Mouse (Mus musculus): Measurements from ENCODE around the gene Tspan1. TPM values are rescaled to one million over a fixed set of nuclear protein-coding genes. Genes with fewer than 3 reads are reported as not detected.

The Tspan1 gene
- polyA plus RNA-seq, 1 experiment: 0.16 TPM

GRCm38 (mm10) chr4:116173072-116173471 lies 5.7 kb upstream of the Tspan1 start, which contains the start of the genes 1700042G07Rik and Gm49337:
TSS of gene 1700042G07Rik (plus strand) at chr4:116173372.
TSS of gene Gm49337 (plus strand) at chr4:116173384.
- no peaks in the 10 kb centered on the region for H3K27me3 ChIP-seq (ENCODE audit: control insufficient read depth, insufficient read depth, insufficient read length)
- peak within 1 kb of the TSS; percentile 42 for H3K4me2 ChIP-seq (ENCODE audit: low read depth)
- H3ac ChIP-seq (ENCODE audit: control insufficient read depth, insufficient read length): no peak within 1 kb of the TSS
- TF ChIP-seq MYOD1 (IDR thresholded peaks at IDR 0.05; ENCODE audit: control insufficient read depth in 1 of 3, insufficient read length in 2 of 3, low read depth in 2 of 3) (no peak), MAX (IDR thresholded peaks at IDR 0.05; ENCODE audit: low read depth) (no peak), E2F4 (IDR thresholded peaks at IDR 0.05; ENCODE audit: insufficient read depth) (no peak), POLR2A (IDR thresholded peaks at IDR 0.05; ENCODE audit: insufficient read length, low read depth) (no peak), SRF (IDR thresholded peaks at IDR 0.05; ENCODE audit: control insufficient read depth, insufficient read length, low read depth) (no peak), MYOG (IDR thresholded peaks at IDR 0.05; ENCODE audit: control insufficient read depth in 1 of 3, insufficient read depth in 1 of 3, insufficient read length in 2 of 3, low read depth in 2 of 3) (no peak), TCF12 (IDR thresholded peaks at IDR 0.05; ENCODE audit: insufficient read depth, poor library complexity, severe bottlenecking) (no peak), REST (IDR thresholded peaks at IDR 0.05; ENCODE audit: insufficient read depth, insufficient read length) (no peak), USF1 (IDR thresholded peaks at IDR 0.05; ENCODE audit: low read depth) (no peak), POLR2AphosphoS2 (IDR thresholded peaks at IDR 0.05; ENCODE audit: insufficient read length, low read depth) (no peak), TCF3 (IDR thresholded peaks at IDR 0.05; ENCODE audit: insufficient read length, low read depth) (no peak)
- H3K4me3 ChIP-seq: no peak within 1 kb of the TSS
- H3K36me3 ChIP-seq (ENCODE audit: control insufficient read depth, insufficient read depth): no peaks in the 10 kb centered on the region
- H3K79me2 ChIP-seq (ENCODE audit: control insufficient read depth, insufficient read depth): no peaks in the 10 kb centered on the region

- Histone ChIP-seq H3K36me3 (ENCODE audit: control insufficient read depth, insufficient read depth) (no peaks in the 10 kb centered on the region), H3K27me3 (ENCODE audit: control insufficient read depth, insufficient read depth, insufficient read length) (no peaks in the 10 kb centered on the region), H3ac (ENCODE audit: control insufficient read depth, insufficient read length) (no peak overlapping the region), H3K79me2 (ENCODE audit: control insufficient read depth, insufficient read depth) (no peaks in the 10 kb centered on the region), H3K4me2 (ENCODE audit: low read depth) (no peak overlapping the region), H3K4me3 (no peak overlapping the region)
- TF ChIP-seq MAX (IDR thresholded peaks at IDR 0.05; ENCODE audit: low read depth) (no peak), SRF (IDR thresholded peaks at IDR 0.05; ENCODE audit: control insufficient read depth, insufficient read length, low read depth) (no peak), REST (IDR thresholded peaks at IDR 0.05; ENCODE audit: insufficient read depth, insufficient read length) (no peak), E2F4 (IDR thresholded peaks at IDR 0.05; ENCODE audit: insufficient read depth) (no peak), MYOG (IDR thresholded peaks at IDR 0.05; ENCODE audit: control insufficient read depth in 1 of 3, insufficient read depth in 1 of 3, insufficient read length in 2 of 3, low read depth in 2 of 3) (no peak), MYOD1 (IDR thresholded peaks at IDR 0.05; ENCODE audit: control insufficient read depth in 1 of 3, insufficient read length in 2 of 3, low read depth in 2 of 3) (no peak), USF1 (IDR thresholded peaks at IDR 0.05; ENCODE audit: low read depth) (no peak), TCF12 (IDR thresholded peaks at IDR 0.05; ENCODE audit: insufficient read depth, poor library complexity, severe bottlenecking) (no peak), TCF3 (IDR thresholded peaks at IDR 0.05; ENCODE audit: insufficient read length, low read depth) (no peak), CEBPB (IDR thresholded peaks at IDR 0.05; ENCODE audit: insufficient read depth, poor library complexity, severe bottlenecking) (no peak), POLR2AphosphoS2 (IDR thresholded peaks at IDR 0.05; ENCODE audit: insufficient read length, low read depth) (no peak), POLR2A (IDR thresholded peaks at IDR 0.05; ENCODE audit: insufficient read length, low read depth) (no peak)
Measured at GRCm38 (mm10) chr4:116169353-116169672, 1.9 kb upstream of the Tspan1 start.

GRCm38 (mm10) chr4:116168617-116169352 lies 1.4 kb upstream of the Tspan1 start:
- no peaks in the 10 kb centered on the region for H3K36me3 ChIP-seq (ENCODE audit: control insufficient read depth, insufficient read depth)
- H3K27me3 ChIP-seq (ENCODE audit: control insufficient read depth, insufficient read depth, insufficient read length): no peaks in the 10 kb centered on the region
- H3K4me3 ChIP-seq: no peak overlapping the region
- H3ac ChIP-seq (ENCODE audit: control insufficient read depth, insufficient read length): no peak overlapping the region
- no peaks in the 10 kb centered on the region for H3K79me2 ChIP-seq (ENCODE audit: control insufficient read depth, insufficient read depth)
- H3K4me2 ChIP-seq (ENCODE audit: low read depth): no peak overlapping the region
- TF ChIP-seq E2F4 (IDR thresholded peaks at IDR 0.05; ENCODE audit: insufficient read depth): no peak
- TF ChIP-seq TCF3 (IDR thresholded peaks at IDR 0.05; ENCODE audit: insufficient read length, low read depth): no peak
- no peak for TF ChIP-seq POLR2AphosphoS2 (IDR thresholded peaks at IDR 0.05; ENCODE audit: insufficient read length, low read depth)
- TF ChIP-seq CEBPB (IDR thresholded peaks at IDR 0.05; ENCODE audit: insufficient read depth, poor library complexity, severe bottlenecking): no peak
- no peak for TF ChIP-seq MYOD1 (IDR thresholded peaks at IDR 0.05; ENCODE audit: control insufficient read depth in 1 of 3, insufficient read length in 2 of 3, low read depth in 2 of 3)
- TF ChIP-seq REST (IDR thresholded peaks at IDR 0.05; ENCODE audit: insufficient read depth, insufficient read length): no peak
- TF ChIP-seq MYOG (IDR thresholded peaks at IDR 0.05; ENCODE audit: control insufficient read depth in 1 of 3, insufficient read depth in 1 of 3, insufficient read length in 2 of 3, low read depth in 2 of 3): no peak
- no peak for TF ChIP-seq USF1 (IDR thresholded peaks at IDR 0.05; ENCODE audit: low read depth)
- TF ChIP-seq POLR2A (IDR thresholded peaks at IDR 0.05; ENCODE audit: insufficient read length, low read depth): no peak

- Histone ChIP-seq H3ac (ENCODE audit: control insufficient read depth, insufficient read length) (no peak overlapping the region), H3K36me3 (ENCODE audit: control insufficient read depth, insufficient read depth) (no peaks in the 10 kb centered on the region), H3K27me3 (ENCODE audit: control insufficient read depth, insufficient read depth, insufficient read length) (no peaks in the 10 kb centered on the region), H3K4me2 (ENCODE audit: low read depth) (no peak overlapping the region), H3K79me2 (ENCODE audit: control insufficient read depth, insufficient read depth) (no peaks in the 10 kb centered on the region), H3K4me3 (no peak overlapping the region)
- TF ChIP-seq MYOD1 (IDR thresholded peaks at IDR 0.05; ENCODE audit: control insufficient read depth in 1 of 3, insufficient read length in 2 of 3, low read depth in 2 of 3) (no peak), POLR2A (IDR thresholded peaks at IDR 0.05; ENCODE audit: insufficient read length, low read depth) (no peak), USF1 (IDR thresholded peaks at IDR 0.05; ENCODE audit: low read depth) (no peak), E2F4 (IDR thresholded peaks at IDR 0.05; ENCODE audit: insufficient read depth) (no peak), MYOG (IDR thresholded peaks at IDR 0.05; ENCODE audit: control insufficient read depth in 1 of 3, insufficient read depth in 1 of 3, insufficient read length in 2 of 3, low read depth in 2 of 3) (no peak), TCF3 (IDR thresholded peaks at IDR 0.05; ENCODE audit: insufficient read length, low read depth) (no peak), MAX (IDR thresholded peaks at IDR 0.05; ENCODE audit: low read depth) (no peak), SRF (IDR thresholded peaks at IDR 0.05; ENCODE audit: control insufficient read depth, insufficient read length, low read depth) (no peak), REST (IDR thresholded peaks at IDR 0.05; ENCODE audit: insufficient read depth, insufficient read length) (no peak), CEBPB (IDR thresholded peaks at IDR 0.05; ENCODE audit: insufficient read depth, poor library complexity, severe bottlenecking) (no peak), POLR2AphosphoS2 (IDR thresholded peaks at IDR 0.05; ENCODE audit: insufficient read length, low read depth) (no peak), TCF12 (IDR thresholded peaks at IDR 0.05; ENCODE audit: insufficient read depth, poor library complexity, severe bottlenecking) (no peak)
Measured at GRCm38 (mm10) chr4:116165708-116166407, 1.5 kb downstream of the Tspan1 start.

Measured in myocyte (in vitro differentiated cells).